In the genomic region with DNA sequence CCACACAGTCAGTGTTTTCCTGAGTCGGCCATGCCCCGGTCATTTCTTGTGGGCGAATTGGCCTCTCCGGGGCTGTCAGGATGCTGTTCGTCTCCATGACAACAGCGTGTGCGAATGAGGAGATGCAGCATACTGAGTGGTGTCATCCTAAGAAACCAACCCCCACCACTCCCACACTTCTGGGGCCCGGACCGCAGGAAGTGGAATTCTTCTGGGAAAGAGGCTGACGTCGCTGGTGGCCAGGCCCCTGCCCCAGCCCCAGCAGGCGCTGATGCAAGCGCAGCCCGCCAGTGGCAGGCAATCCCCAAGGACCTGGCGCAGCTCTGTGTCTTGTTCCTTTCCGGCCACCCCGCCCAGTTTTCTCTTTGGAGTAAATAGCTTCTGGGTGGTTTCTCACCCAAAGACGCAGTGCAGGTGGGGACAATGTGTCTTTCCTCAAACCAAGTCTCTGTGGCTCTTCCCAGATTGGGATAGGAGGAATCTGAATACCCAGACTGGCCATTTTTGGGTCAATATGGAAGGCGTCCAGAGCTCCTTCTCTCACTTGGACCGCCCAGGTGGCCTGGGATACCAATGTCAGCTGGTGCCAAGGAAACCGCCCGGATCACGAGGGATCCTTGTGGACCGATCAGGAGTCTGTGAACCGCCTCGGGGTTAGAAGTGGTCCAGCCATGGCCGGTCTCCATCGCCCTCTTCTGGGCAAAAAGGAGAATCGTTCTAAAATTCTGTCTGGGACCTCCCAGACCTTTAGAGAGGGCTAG, we compare ENCODE assay signal across 8 mouse cellular contexts. TPM values are rescaled to one million over a fixed set of nuclear protein-coding genes. Genes with fewer than 3 reads are reported as not detected.
DNase-seq lines count a peak whose midpoint lies in the region; TF ChIP-seq lines count a peak whose summit lies in the region.

No protein-coding gene starts in this region.

- peak overlapping the region; percentile 95 for H3K27ac ChIP-seq in left cerebral cortex, adult 2 months

- DNase-seq in adipocyte (ENCODE audit: low spot score), result peak; percentile 81
- DNase-seq in embryo, embryonic 10 days (ENCODE audit: low spot score), result peak; percentile 88
- DNase-seq in gastrocnemius, postnatal 14 days, result peak; percentile 85
- DNase-seq in induced T-regulatory cell, adult 2 months (ENCODE audit: low read depth), result peak; percentile 85
- DNase-seq in left cerebral cortex, adult 2 months (ENCODE audit: extremely low spot score in 1 of 2, low spot score in 2 of 2), result peak; percentile 75 to 77
- DNase-seq in lung, postnatal 4 days, result peak; percentile 82 to 86
- DNase-seq in retina, postnatal 7 days (ENCODE audit: low read depth, low spot score), result peak; percentile 43
- DNase-seq in urinary bladder, postnatal 14 days (ENCODE audit: low spot score), result peak; percentile 72

- peak; percentile 86 for TF ChIP-seq CTCF in left cerebral cortex, adult 2 months (IDR thresholded peaks at IDR 0.05)

- H3K4me3 ChIP-seq in left cerebral cortex, adult 2 months, result peak overlapping the region; percentile 53

- intact Hi-C loops in gastrocnemius, postnatal 14 days (cut with DNase I; ENCODE audit: low total_unique reads), result loop anchor here (2.0 to 10.0 kb wide), 3 partner anchors 37 to 605 kb away; no protein-coding TSS in a partner anchor
- intact Hi-C loops in left cerebral cortex, adult 2 months (cut with DNase I), result loop anchor here (1.0 to 5.0 kb wide), 4 partner anchors 49 to 293 kb away; a partner anchor contains a TSS

RNA-seq across cellular contexts. Expression of a gene that starts 49.2 kb away (rescaled TPM):
- 10 to 100 TPM; 30.2 to 51.0 TPM for total RNA-seq in gastrocnemius, postnatal 14 days (2021)
- 100 to 1,000 TPM; 127 to 159 TPM for total RNA-seq in left cerebral cortex, adult 2 months (2021)

Comparison
In these comparisons a context has a peak if more than half of its experiments do, and no peak if none do; other contexts are left out.
1. Peak in every context shown above with its lines: DNase-seq, H3K4me3 ChIP-seq and H3K27ac ChIP-seq.